Mouse (Mus musculus) heart, adult 2 months (tissue): ENCODE measurements at regions not wholly inside any gene's neighbourhood (a gene's known extent, or its start where the extent isn't known, plus 50 kb on each side); places are given as distances from the start of the nearest gene placed in this dataset.

ENCODE experiments used
- CTCF ChIP-seq: fragments of 200-600 bp; IDR thresholded peaks from 2 replicates; pipeline ENCODE4 v1.8.1; 2022; ENCODE audit warnings: antibody characterized with exemption, mild to moderate bottlenecking, moderate library complexity
- EP300 ChIP-seq: fragments of 200-500 bp; IDR thresholded peaks from 2 replicates; pipeline ENCODE4 v1.6.1; 2011; ENCODE audit warnings: low read depth, low read length, control low read depth; ENCODE audit not compliant: insufficient read depth
- POLR2A ChIP-seq: fragments of 200-500 bp; IDR thresholded peaks from 2 replicates; pipeline ENCODE4 v1.6.1; 2011; ENCODE audit warnings: mild to moderate bottlenecking, low read depth, low read length, control low read depth; ENCODE audit not compliant: insufficient read depth

GRCm38 (mm10) chr13:116002391-116002899 lies 307.0 kb downstream of the Isl1 start:
- TF ChIP-seq CTCF (no peak), EP300 (no peak), POLR2A (no peak)
